Mouse (Mus musculus): ENCODE data around the gene Tubb4b.

Gene Tubb4b

GRCm38 (mm10) chr2:25194006-25194405 is 30.5 kb downstream of the Tubb4b start:
- DNase-seq (ENCODE audit: low spot score in 2 of 2) = no peak

DNA sequence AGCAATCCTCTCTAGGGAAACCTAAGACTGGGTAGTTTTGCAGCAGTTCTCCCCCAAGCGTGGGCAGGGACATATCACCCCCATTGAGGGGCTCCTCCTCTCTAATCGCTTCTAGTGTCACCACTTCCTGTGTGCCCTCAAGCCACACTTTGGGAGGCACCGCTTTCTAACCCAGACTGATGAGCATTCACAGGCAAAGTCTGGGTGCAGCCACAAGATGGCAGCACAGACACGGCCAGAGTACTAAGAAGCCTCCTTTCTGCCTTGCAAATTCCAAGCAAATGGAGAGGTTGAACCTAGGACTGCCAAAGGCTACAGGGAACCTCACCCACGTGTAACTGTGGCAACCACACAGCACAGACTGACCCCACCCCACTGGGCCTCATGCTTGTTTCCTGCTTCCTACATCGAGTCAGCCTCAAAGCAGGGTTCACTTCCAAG is 31.2 kb downstream of the Tubb4b start:
- DNase-seq (ENCODE audit: low spot score in 2 of 2) = peak; percentile 70 to 83

GRCm38 (mm10) chr2:25187841-25188240 is 36.7 kb downstream of the Tubb4b start:
- no peak for DNase-seq (ENCODE audit: low spot score in 2 of 2)

- no peak for DNase-seq (ENCODE audit: low spot score in 2 of 2)
Measured at GRCm38 (mm10) chr2:25186575-25186930, 37.9 kb downstream of the Tubb4b start.

- peak in 1 of 2 experiments; percentile 58 for DNase-seq (ENCODE audit: low spot score in 2 of 2)
Measured at GRCm38 (mm10) chr2:25185625-25186574, 38.6 kb downstream of the Tubb4b start.

DNA sequence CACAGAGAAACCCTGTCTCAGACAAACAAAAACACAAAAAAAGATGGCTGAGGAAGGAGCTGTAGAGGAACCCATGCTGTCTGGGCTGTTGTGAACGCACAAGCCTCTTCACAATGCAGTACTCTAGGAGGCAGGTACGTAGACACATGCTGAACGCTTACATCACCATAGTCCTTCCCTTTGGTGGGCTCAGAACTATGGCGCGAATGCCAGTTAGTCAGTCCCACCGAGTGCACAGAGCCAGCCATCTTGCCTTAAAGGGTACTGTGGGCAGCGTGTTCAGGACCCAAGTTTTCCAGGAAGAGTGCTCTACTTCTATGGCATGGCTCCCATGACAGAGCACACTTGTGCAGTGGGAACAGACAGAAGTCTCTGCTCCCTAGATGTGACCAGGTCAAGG is 40.0 kb downstream of the Tubb4b start:
- DNase-seq (ENCODE audit: low spot score in 2 of 2) = no peak

GRCm38 (mm10) chr2:25183336-25183735 is 41.2 kb downstream of the Tubb4b start:
- DNase-seq (ENCODE audit: low spot score in 2 of 2) = no peak

- DNase-seq (ENCODE audit: low spot score in 2 of 2) = no peak
Measured at GRCm38 (mm10) chr2:25182664-25183063, 41.8 kb downstream of the Tubb4b start.

DNA sequence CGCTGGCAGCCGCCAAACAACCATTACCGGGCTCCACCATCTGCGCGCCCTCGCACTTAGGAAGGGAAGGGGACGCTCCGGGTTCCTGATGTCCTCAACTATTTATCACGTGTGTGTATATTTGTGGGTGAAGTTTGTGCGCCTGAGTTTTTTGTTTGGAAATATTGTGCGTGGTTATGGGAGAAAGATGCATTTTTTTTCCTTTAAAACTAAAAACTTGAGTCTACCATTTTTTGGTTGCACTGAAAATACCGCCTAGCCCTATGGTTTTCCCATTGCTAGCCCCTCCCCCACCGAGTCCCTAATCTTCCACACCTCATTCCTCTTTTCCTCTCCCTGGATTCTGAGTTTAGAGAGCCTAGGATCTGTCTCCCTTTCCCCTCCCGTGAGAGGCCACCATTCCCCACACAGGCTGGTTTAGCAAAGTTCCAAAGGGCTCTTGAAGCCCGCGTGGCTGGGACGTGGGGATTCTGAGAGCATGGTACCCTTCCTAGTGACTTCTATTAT is 42.6 kb downstream of the Tubb4b start:
- DNase-seq (ENCODE audit: low spot score in 2 of 2) = no peak

DNA sequence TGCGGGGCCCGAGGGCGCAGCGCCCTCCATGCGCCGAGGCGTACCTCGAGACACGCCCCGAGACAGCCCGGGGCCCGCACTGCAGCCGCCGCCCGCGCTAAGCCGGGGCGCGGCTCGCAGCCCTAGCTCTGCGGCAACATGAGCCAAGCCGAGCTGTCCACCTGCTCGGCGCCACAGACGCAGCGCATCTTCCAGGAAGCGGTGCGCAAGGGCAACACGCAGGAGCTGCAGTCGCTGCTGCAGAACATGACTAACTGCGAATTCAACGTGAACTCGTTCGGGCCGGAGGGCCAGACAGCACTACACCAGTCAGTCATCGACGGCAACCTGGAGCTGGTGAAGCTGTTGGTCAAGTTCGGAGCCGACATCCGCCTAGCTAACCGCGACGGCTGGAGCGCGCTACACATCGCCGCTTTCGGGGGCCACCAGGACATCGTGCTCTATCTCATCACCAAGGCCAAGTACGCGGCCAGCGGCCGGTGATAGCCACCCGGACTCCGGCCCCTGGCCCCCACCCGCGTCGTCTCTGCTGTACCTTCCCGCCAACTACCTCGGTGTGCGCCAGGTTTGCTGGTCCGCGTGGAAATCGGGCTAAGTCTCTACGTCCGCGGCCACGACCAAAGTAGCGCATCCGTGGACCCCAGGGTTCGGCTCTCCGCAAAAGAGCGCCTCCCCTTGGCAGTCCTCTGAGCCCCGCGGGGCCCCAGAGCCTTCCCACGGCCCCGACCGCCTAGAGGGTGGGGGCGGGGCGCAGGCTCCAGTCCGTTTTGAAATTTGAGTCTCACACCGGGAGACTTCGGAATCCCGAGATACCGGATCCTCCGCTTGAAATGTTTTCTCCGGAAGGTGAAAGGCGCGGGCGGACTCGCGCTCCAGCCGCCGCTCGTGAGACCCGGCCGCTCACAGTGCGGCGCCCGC is 43.3 kb downstream of the Tubb4b start:
- peak in 1 of 2 experiments; percentile 52 for DNase-seq (ENCODE audit: low spot score in 2 of 2)

- DNase-seq (ENCODE audit: low spot score in 2 of 2) = peak; percentile 92 to 93
Measured at GRCm38 (mm10) chr2:25180478-25180903, 44.0 kb downstream of the Tubb4b start, which contains the start of gene Nrarp. Gene Nrarp, plus strand, starts transcription at chr2:25180758.

- DNase-seq (ENCODE audit: low spot score in 2 of 2) = no peak
Measured at GRCm38 (mm10) chr2:25179566-25180217, 44.8 kb downstream of the Tubb4b start.

DNA sequence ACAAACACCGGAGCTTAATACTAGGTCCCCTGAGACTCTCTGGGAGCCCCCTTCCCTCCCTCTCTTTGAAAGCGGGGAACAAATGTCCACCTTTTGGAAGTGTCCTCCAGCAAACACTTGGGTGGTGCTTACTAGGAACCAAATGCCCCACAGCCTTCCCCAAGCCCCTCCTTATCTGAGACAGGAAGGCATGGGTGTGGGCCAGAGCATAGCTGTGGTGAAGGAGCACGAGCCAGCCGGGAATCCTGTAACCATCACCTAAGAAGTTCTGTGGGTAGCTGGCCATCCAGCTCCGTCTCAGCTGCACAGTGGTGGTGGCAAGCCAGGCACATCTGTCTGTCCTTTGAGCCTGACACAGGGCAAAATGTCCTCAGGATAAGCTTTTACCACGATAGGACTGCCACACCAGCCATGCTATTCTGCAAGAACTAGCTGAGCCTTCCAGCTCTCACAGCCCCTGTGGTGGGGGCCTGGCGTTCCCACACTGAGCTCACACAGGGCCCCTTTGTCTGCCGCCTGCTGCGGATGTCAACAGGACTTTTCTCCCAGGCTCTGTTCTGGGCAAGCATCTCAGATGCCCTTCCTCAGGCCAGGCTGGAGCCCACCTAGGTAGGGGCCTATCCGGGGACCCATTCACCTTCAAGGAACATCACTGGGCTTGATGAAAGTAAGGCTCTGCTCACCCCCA is 46.1 kb downstream of the Tubb4b start:
- DNase-seq (ENCODE audit: low spot score in 2 of 2) = no peak

GRCm38 (mm10) chr2:25177685-25178084 is 46.8 kb downstream of the Tubb4b start:
- DNase-seq (ENCODE audit: low spot score in 2 of 2) = peak in 1 of 2 experiments; percentile 43

DNA sequence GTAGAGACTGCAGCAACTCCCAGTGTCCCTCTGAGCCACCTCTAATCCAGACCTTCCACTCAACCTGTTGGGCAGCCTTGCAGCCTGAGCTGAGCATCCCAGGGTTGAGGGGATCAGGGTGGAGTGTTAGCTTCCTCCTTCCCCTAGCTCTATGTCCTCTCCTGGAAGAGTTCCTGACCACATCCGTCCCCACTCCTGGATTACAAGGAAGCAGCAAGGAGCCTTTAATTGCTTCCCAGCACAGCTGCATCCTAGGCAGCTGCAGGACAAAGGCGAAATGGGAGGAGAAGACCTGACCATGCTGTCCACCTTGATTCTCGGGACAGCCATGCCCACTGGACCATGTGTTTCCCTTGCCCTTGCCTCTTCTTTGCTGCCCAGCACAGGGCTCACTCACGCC is 47.4 kb downstream of the Tubb4b start:
- DNase-seq (ENCODE audit: low spot score in 2 of 2) = no peak

DNA sequence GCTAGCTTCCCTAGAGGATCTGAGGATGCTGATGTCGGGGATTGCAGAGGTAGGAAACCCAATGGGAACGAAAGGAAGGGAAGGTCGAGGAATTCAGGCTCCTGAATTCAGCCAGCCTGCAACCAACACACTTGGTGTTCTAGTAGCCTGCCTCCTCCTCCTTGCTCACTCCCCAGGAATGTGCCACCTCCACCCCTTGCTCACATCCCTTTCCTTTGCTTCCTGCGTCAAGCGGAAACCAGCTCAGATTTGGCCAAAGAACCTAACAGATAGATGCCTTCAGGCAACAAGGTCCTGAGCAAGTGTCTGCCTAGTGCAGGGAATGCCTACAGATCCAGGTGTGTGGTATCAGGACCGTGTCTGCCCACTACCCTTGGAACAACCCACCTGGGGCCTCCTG is 47.9 kb downstream of the Tubb4b start:
- DNase-seq (ENCODE audit: low spot score in 2 of 2) = no peak

DNA sequence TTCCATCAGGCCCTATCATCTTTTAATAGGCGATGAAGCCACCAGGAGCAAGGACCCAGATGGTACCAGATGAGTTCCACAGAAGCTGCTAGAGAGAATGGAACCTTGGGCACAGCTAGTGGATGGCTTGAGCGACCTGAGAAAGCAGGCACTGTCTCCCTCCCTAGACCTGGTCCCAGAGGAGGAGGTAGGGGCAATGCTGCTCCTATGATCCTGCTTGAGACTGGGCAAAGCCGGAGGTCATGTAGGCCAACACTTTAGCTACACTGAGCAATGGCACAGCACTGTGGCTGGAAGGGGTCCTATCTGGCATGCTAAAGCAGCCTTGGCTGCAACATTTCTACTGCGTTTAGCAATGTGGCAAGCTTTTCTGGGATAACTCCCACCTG is 48.8 kb downstream of the Tubb4b start:
- no peak for DNase-seq (ENCODE audit: low spot score in 2 of 2)

- no peak for DNase-seq (ENCODE audit: low spot score in 2 of 2)
Measured at GRCm38 (mm10) chr2:25174866-25175689, 49.4 kb downstream of the Tubb4b start.

- DNase-seq (ENCODE audit: low spot score in 2 of 2) = no peak
Measured at GRCm38 (mm10) chr2:25173821-25174220, 50.7 kb downstream of the Tubb4b start.

DNA sequence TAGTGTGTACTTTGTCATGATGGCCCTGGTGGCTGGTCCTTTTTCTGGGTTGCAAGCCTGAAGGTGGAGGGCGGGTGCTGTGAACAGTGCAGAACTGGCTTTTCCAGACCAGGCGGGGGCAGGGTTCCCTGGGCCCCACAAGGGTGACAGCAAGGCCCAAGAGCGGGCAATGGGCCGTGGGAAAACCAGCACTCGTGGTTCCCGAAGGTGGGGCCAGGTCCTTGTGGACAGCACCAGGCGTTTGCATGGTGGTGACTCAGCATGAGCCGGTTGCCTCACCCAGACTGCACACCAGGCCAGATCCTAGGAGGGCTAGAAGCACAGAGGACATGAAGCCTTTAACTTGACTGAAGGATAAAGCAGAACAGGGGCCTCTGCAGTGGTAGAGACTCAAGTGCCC is 51.9 kb downstream of the Tubb4b start:
- no peak for DNase-seq (ENCODE audit: low spot score in 2 of 2)
